Mouse (Mus musculus) MN1 (cell line): ENCODE measurements at regions not wholly inside any gene's neighbourhood (a gene's known extent, or its start where the extent isn't known, plus 50 kb on each side); places are given as distances from the start of the nearest gene placed in this dataset.

Experiments
- DNase-seq: peaks from one replicate; pipeline ENCODE4 v3.0.0-alpha.2; 2016; ENCODE audit warnings: low spot score

GRCm38 (mm10) chr10:97778531-97778930, 52.0 kb upstream of the C030005K15Rik start:
- DNase-seq = no peak

DNA sequence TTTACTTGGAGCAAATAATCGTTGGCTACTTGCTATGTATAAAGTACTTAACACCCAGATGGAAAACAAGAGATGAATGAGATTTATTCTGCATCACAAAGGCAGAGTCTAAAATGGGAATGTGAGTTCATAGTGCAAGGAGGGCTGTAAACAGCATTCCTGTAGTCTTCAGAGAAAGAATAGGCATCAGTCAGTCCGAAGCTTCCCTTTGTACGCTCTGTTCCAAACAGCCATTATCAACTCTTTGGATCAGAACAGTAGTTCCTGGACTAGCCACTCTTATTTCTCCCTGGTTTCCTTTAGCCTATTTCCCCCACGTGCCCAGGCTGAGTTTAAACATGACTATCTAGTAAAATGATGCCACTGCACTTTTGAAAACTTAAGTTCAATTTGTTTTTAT, 52.8 kb upstream of the C030005K15Rik start:
- no peak for DNase-seq

- DNase-seq = no peak
Observed at GRCm38 (mm10) chr10:97793804-97794203, 67.2 kb upstream of the C030005K15Rik start.

GRCm38 (mm10) chr10:97801448-97802265, 75.1 kb upstream of the C030005K15Rik start:
- DNase-seq = no peak

DNA sequence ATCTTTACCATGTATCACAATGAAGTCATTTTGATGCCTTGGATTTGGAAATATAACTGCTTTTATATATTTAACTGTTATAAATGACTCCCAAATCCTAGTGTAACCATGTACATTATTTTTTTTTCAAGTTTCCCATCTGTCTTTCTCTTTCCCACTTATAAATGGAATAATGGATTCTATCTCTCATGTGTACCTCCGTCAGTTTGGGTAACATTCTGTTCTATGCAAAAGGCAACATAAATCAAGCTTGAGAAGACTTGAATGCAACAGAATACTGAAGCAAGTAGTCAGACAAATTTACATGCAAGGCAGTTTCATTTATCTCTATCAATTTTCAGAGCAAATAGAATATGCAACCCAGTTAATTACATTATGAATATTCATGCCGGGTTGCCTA, 81.4 kb upstream of the C030005K15Rik start:
- DNase-seq = no peak

- DNase-seq = no peak
Observed at GRCm38 (mm10) chr10:97842574-97842973, 116.0 kb upstream of the C030005K15Rik start.

GRCm38 (mm10) chr10:97851487-97851886, 124.9 kb upstream of the C030005K15Rik start:
- DNase-seq = no peak

DNA sequence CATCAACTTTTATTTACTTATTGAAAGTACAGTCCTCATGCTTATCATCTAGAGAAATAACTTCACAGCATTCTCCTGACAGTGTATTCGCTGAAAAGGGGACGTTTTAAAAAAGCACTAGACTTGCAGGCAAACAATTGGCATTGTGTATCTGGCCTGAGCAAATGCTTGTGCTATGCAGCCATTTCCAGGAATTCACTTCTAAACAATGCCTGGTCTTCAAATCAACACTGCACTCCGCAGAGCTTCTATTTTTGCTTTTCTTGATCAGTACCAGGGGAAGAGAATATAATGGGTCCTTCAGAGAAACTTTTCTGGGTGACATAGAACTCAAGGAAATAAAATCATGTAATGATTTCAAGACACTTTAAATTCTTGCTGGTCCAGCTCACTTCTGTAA, 150.5 kb upstream of the C030005K15Rik start:
- no peak for DNase-seq

GRCm38 (mm10) chr10:97886049-97886448, 159.5 kb upstream of the C030005K15Rik start:
- DNase-seq = no peak

DNA sequence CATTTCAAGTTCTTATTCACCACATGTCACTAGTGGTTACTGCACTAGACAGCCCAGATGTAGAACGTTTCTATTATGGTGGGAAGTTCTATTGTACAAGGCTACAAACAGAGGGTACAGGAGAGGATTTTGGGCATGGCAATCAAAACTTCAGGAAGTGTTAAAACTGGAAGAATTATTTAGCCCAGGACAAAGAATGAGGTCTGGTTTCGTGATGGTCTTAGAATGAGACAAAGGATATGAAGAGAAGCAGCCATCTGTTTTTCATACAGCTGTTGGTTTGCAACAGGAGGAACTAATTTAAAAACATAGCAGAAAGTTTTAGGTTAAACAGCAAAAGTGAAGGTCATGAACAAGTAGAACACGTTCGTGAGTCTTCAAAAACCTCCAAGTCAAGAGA, 179.2 kb upstream of the C030005K15Rik start:
- DNase-seq = no peak

- no peak for DNase-seq
Observed at GRCm38 (mm10) chr10:97925568-97925967, 199.0 kb upstream of the C030005K15Rik start.

GRCm38 (mm10) chr10:97940345-97940744, 213.8 kb upstream of the C030005K15Rik start:
- no peak for DNase-seq

DNA sequence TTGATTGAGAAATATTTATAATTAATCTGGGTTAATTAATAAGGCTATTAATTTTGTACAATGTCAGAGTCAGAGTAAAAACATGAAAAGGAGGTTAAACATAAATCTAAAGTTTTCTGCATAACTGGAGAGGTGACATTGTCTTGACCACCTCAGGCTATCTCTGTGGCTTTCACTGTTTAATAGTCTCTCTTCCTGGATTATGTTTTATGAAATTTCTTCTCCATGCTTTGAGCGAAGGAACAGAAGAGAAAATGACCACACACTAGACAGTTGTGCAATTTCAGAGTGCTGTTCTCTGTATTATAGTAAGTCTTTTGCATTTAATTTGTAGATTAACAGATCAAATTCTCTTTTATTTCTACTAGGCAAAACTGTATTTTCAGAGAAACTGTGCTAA, 239.3 kb upstream of the C030005K15Rik start:
- no peak for DNase-seq

- DNase-seq = no peak
Observed at GRCm38 (mm10) chr10:97966931-97967330, 240.4 kb upstream of the C030005K15Rik start.

DNA sequence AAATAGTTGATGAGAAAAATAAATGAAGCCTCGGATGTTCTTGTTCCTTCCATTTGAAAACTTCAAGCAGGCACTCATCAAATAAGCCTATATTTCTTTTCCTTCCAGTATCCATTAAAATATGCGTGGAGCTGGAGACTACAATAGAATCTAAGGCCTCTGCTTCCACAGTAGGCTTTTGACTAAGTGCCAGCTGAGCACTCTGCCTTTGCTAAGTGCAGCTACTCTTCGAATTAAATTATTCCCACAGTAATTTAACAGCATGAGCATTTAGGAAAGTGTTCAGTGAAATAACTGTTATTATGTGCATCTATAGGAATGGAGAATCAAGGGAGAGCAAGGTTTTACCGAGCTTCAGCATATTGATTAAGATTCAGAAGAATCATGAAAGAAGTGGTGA, 280.5 kb upstream of the C030005K15Rik start:
- peak; percentile 32 for DNase-seq

- DNase-seq = no peak
Observed at GRCm38 (mm10) chr10:98008355-98008754, 281.8 kb upstream of the C030005K15Rik start.

DNA sequence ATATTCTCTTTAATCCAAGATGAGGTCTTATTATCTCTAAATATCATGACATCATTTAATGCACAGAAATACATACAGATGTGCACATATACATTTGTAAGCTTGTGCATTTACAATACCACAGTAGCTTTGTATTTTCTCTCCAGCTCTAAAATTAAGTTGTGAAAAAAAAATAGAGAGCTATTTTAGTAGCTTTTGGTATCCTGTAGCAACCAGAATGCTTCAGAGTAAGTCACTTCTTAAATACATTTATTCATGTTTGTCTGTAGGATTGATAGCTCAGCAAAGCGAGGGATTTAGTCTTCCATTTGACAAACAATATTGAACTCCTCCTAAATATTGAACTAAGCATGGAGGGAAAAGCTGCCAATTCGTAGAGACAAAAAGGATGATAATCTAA, 286.4 kb upstream of the C030005K15Rik start:
- DNase-seq = no peak

DNA sequence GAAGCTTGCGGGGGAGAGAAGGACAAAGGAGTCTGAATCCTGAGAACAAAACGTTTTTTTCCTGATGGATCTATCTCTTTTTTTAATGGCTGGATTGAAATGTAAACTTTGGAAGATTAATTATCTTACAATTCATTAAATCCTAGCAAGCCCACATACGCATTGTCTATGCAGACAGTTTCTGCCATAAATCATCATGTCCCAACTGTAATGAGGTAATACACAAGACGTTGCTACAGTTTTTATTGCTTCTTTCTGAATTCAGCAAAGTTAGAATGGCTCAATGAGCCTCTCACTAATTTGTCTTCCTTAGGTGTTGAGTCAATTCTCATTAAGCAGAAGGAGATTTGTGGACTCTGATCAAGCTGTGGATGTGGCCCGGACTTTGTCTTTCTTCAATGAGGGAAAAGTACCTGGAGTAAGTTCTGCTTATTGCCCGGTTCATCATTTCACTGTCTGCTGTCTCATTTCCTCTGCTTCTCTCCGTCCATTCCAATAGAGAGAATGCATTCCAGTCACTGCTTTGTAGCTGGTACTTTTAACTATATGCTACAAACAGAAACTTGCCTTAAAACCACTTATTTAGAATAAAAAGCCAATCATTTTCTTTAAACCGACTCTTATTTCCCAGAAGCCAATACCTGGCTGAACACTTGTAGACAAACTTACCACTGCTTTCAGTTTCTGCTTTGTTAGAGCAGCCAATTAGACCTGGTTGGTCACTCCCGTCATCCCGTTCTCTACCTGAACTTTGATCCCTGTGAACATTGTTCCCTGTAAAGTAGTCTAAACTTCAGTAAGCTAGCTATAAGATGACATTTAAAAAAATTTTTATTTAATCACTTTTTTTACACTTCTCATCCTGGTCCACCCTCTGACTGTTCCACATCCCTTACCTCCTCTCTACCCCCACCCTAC, 288.7 kb upstream of the C030005K15Rik start:
- DNase-seq = no peak

DNA sequence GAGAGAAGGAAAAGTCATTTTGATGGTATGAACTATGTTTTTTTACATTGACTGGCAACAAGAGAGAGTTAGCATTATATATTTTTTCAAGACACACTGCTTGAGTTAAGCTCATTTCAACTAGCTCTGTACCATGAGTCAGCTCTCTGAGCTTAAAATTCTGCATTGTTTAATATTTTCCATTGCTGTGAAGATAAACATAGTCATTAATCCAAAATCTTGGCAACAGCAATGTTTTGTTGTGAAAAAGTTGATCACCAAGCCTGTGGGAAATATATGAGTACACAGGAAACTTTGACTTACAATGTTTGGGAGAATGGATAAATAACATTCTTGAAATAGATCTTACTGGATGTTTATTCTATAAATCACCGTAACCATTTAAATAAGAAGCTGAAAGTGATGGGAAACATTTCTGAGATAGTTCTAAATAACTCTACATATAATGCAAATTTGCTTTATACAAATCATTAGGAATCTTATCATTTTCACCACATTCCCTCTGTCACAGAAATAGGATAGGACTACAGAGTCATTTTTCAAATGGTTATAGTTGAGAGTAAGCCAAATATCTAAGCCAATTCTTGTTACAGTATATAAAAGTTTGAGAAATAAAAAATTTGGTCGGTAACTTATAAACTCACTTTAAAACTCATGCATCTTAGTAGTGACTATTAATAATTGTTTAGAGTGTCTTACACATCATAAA, 290.2 kb upstream of the C030005K15Rik start:
- DNase-seq = no peak

- no peak for DNase-seq
Observed at GRCm38 (mm10) chr10:98029124-98029523, 302.6 kb upstream of the C030005K15Rik start.

GRCm38 (mm10) chr10:98029621-98030020, 303.1 kb upstream of the C030005K15Rik start:
- no peak for DNase-seq

- no peak for DNase-seq
Observed at GRCm38 (mm10) chr10:98032661-98033060, 306.1 kb upstream of the C030005K15Rik start.
